Comparison of ENCODE assay signal across 10 mouse cellular contexts in the genomic region with DNA sequence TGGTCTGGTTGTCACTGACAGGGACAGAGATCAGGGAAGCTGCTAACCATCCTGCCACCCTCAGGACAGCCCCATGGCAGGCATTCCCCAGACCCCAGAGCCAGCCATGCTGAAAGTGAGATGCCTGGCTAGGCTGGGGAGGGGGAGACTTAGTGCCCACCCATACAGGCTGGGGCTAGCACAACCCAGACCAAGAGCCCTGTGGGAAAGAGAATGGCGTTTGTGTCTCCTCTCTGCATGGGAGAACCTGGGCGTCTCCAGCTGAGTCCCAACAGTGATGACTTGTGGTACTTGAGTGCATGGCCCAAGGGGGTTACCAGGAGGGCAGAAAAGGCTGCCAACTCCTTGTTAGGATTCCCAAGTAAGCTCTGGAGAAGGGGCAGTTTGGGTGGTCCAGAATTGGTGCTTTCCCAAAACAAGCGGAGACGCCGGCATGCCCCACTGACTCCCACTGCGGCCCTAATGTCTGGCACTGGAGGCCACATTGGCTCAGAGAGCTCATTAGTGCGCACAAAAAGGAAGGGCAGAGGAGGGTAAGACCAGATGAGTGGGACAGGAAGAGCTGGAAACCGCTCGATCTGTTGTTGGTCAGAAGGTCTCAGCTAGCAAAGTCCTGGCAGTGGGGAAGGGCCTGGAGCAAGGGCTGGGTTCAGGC.
DNase-seq lines count a peak whose midpoint lies in the region; ATAC-seq lines count a peak whose summit lies in the region.
"Had no signal": no experiment of that assay in that cellular context is flagged by ENCODE, and none has a peak within 500 bp of the region (broad histone marks: within the 10 kb centered on the region; RNA-seq: fewer than 3 reads in every experiment).

No protein-coding gene starts in this region.

- H3K4me1 ChIP-seq in embryonic facial prominence, embryonic 11.5 days (ENCODE audit: control insufficient read depth, insufficient read depth, low read length) = peaks cover 17% of the 10 kb centered on the region
- H3K4me1 ChIP-seq in forebrain, embryonic 16.5 days (replicated peaks; ENCODE audit: control insufficient read depth, insufficient read depth, low read length) = peaks cover 8% of the 10 kb centered on the region
- peaks cover 47% of the 10 kb centered on the region for H3K4me1 ChIP-seq in midbrain, embryonic 13.5 days (replicated peaks)

- WGBS in embryonic facial prominence, embryonic 11.5 days = 71% methylated on average over 9 of the region's 9 CpGs
- 38% methylated on average over 9 of the region's 9 CpGs for WGBS in forebrain, embryonic 16.5 days
- 74% methylated on average over 9 of the region's 9 CpGs for WGBS in midbrain, embryonic 13.5 days

- peak overlapping the region; percentile 79 for H3K27ac ChIP-seq in embryonic facial prominence, embryonic 11.5 days (replicated peaks; ENCODE audit: low read depth, low read length)
- no peak overlapping the region for H3K27ac ChIP-seq in forebrain, embryonic 16.5 days (ENCODE audit: low read length)
- peak overlapping the region; percentile 52; the same call in 1 of the 2 replicates for H3K27ac ChIP-seq in midbrain, embryonic 13.5 days
- H3K27ac ChIP-seq: lung, embryonic 15.5 days had no signal

- no peaks in the 10 kb centered on the region for H3K27me3 ChIP-seq in embryonic facial prominence, embryonic 11.5 days (ENCODE audit: control insufficient read depth, insufficient read depth, low read length)
- no peaks in the 10 kb centered on the region for H3K27me3 ChIP-seq in forebrain, embryonic 16.5 days (replicated peaks; ENCODE audit: control insufficient read depth, insufficient read depth, low read length)
- H3K27me3 ChIP-seq in midbrain, embryonic 13.5 days = no peaks in the 10 kb centered on the region
- H3K27me3 ChIP-seq: lung, embryonic 15.5 days had no signal

- H3K4me2 ChIP-seq in embryonic facial prominence, embryonic 11.5 days (ENCODE audit: low read depth, low read length) = no peak overlapping the region; the same call in 1 of the 2 replicates
- H3K4me2 ChIP-seq in forebrain, embryonic 16.5 days (ENCODE audit: low read length) = no peak overlapping the region
- no peak overlapping the region for H3K4me2 ChIP-seq in midbrain, embryonic 13.5 days (replicated peaks)
- H3K4me2 ChIP-seq: lung, embryonic 15.5 days had no signal

- H3K4me3 ChIP-seq in embryonic facial prominence, embryonic 11.5 days (ENCODE audit: low read depth, low read length) = no peak overlapping the region
- H3K4me3 ChIP-seq in forebrain, embryonic 16.5 days (replicated peaks; ENCODE audit: low read length) = no peak overlapping the region
- no peak overlapping the region for H3K4me3 ChIP-seq in midbrain, embryonic 13.5 days (replicated peaks)
- H3K4me3 ChIP-seq: lung, embryonic 15.5 days; myocyte had no signal

- H3K36me3 ChIP-seq in embryonic facial prominence, embryonic 11.5 days (replicated peaks; ENCODE audit: control insufficient read depth, insufficient read depth, low read depth, low read length) = no peaks in the 10 kb centered on the region
- H3K36me3 ChIP-seq in forebrain, embryonic 16.5 days (ENCODE audit: control insufficient read depth, insufficient read depth) = no peaks in the 10 kb centered on the region
- no peaks in the 10 kb centered on the region for H3K36me3 ChIP-seq in midbrain, embryonic 13.5 days
- H3K36me3 ChIP-seq: lung, embryonic 15.5 days had no signal

- H3K9me3 ChIP-seq in embryonic facial prominence, embryonic 11.5 days (replicated peaks; ENCODE audit: control insufficient read depth, low read length) = no peaks in the 10 kb centered on the region
- no peaks in the 10 kb centered on the region for H3K9me3 ChIP-seq in forebrain, embryonic 16.5 days (ENCODE audit: control insufficient read depth, low read length)
- H3K9me3 ChIP-seq in midbrain, embryonic 13.5 days = no peaks in the 10 kb centered on the region
- H3K9me3 ChIP-seq: lung, embryonic 15.5 days had no signal

- no peak for ATAC-seq in embryonic facial prominence, embryonic 11.5 days (replicated peaks; ENCODE audit: insufficient number of reproducible peaks, low FRiP score, low TSS enrichment, low read depth)
- ATAC-seq in forebrain, embryonic 16.5 days = peak; percentile 77
- 0 out of 2 replicates have a peak, but pooled peaks have one; percentile 11 for ATAC-seq in midbrain, embryonic 13.5 days
- no peak for ATAC-seq in erythroblast, adult 5-6 weeks (replicated peaks; ENCODE audit: low FRiP score, poor library complexity, severe bottlenecking)

- 0 out of 2 replicates have a peak overlapping the region, but pooled peaks have one; percentile 18 for H3K9ac ChIP-seq in embryonic facial prominence, embryonic 11.5 days (replicated peaks; ENCODE audit: low read length)
- H3K9ac ChIP-seq in forebrain, embryonic 16.5 days (replicated peaks; ENCODE audit: low read depth, low read length) = no peak overlapping the region
- no peak overlapping the region for H3K9ac ChIP-seq in midbrain, embryonic 13.5 days (replicated peaks)
- H3K9ac ChIP-seq: lung, embryonic 15.5 days had no signal

- DNase-seq in layer of hippocampus, postnatal 10 days (ENCODE audit: low spot score in 2 of 2) = peak; percentile 27 to 40
- DNase-seq in layer of hippocampus, postnatal 36 days = no peak
- DNase-seq in embryonic facial prominence, embryonic 11.5 days (ENCODE audit: low spot score) = no peak
- no peak for DNase-seq in gastrocnemius, postnatal 10 days
- DNase-seq: kidney, adult 8-10 months had no signal

Comparison
In these comparisons a context has a peak if more than half of its experiments do, and no peak if none do; other contexts are left out.
1. DNase-seq: peak in layer of hippocampus, postnatal 10 days (2 of 2); none in layer of hippocampus, postnatal 36 days (0 of 2), embryonic facial prominence, embryonic 11.5 days (single experiment) and gastrocnemius, postnatal 10 days (single experiment).
2. ATAC-seq: peak in forebrain, embryonic 16.5 days (single experiment) and midbrain, embryonic 13.5 days (single experiment); none in embryonic facial prominence, embryonic 11.5 days (single experiment) and erythroblast, adult 5-6 weeks (single experiment).